Mouse (Mus musculus) lung, postnatal 0 days (tissue): Measurements from ENCODE around the gene Pros1.

Source experiments
- CTCF ChIP-seq: IDR thresholded peaks from 2 replicates; pipeline ENCODE4 v1.5.1; 2016; ENCODE audit warnings: antibody characterized with exemption, mild to moderate bottlenecking
- EP300 ChIP-seq: IDR thresholded peaks from 2 replicates; pipeline ENCODE4 v1.6.1; 2016; ENCODE audit warnings: antibody characterized with exemption, mild to moderate bottlenecking, control low read depth

DNA sequence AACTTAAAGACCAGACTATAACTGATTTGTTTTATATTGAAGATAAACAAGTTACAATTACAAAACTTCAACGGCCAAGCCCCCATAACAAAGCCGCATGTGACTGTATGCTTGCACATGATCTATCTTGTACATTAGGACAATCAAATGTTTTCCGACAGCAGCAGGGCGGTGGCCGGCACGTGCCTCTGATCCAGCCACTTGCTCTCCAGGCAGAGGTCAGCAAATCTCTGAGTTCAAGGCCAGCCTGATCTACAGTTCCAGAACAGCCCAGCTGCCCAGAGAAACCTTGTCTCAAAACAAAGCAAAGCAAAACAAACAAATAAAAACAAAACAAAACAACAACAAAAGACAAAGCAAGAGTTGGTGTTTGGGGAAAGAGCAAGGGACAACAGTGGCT, 1.3 kb downstream of the Pros1 start:
- no peak for TF ChIP-seq CTCF
- no peak for TF ChIP-seq EP300
